Mouse (Mus musculus): ENCODE measurements around the gene Enpp1.

DNA sequence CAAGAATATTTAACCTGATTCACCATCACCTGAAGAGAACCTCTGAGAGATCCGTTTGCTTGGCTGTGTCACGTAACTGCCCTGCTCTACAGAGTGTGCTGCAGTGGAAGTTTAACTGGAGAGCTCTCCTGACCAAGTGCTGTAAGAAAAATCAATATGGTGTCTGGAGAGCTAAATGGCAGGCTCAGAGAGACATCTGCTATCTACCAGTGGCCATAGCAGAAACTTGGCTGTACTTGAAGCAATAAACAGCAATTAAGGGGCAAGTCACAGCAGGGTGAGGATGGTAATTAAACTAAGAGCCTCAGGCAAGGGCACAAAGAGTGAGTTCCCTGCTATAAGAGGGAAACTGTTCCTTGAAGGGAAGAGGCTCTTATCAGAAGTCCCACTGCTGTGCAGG lies 9.3 kb downstream of the Enpp1 start:
- TF ChIP-seq POLR2A (IDR thresholded peaks at IDR 0.05; ENCODE audit: insufficient read depth, low read length) (no peak), CTCF (IDR thresholded peaks at IDR 0.05; ENCODE audit: low read depth, low read length) (no peak)

All from ES-Bruce4 (cell line).